Mouse (Mus musculus) ES-E14 (cell line): ENCODE results near the gene Lrrc28. TPM values are rescaled to one million over a fixed set of nuclear protein-coding genes. Genes with fewer than 3 reads are reported as not detected.

Source experiments
- DNase-seq: peaks from one replicate; pipeline ENCODE4 v3.0.0-alpha.2; 2013; ENCODE audit warnings: low read depth, low spot score
- H3K27ac ChIP-seq: 2 replicates; pipeline ENCODE4 v1.5.1; 2012; ENCODE audit warnings: low read depth, mild to moderate bottlenecking, low read length, moderate library complexity, mixed read lengths; ENCODE audit not compliant: poor library complexity, insufficient read depth, severe bottlenecking
- H3K36me3 ChIP-seq: 2 replicates; pipeline ENCODE4 v1.6.1; 2012; ENCODE audit warnings: mild to moderate bottlenecking, low read length, moderate library complexity, mixed read lengths; ENCODE audit not compliant: control insufficient read depth, poor library complexity, insufficient read depth, severe bottlenecking
- H3K4me1 ChIP-seq, 2 experiments: fragments of 150-350 bp in 1 of 2; sonication (generic) in 1 of 2; 2 replicates each; pipeline ENCODE4 v1.6.1; 2012; ENCODE audit warnings: low read length in 2 of 2, mild to moderate bottlenecking in 1 of 2, mixed read lengths in 1 of 2; ENCODE audit not compliant: control insufficient read depth in 2 of 2, insufficient read depth in 2 of 2, poor library complexity in 1 of 2
- H3K4me3 ChIP-seq, 2 experiments: fragments of 150-350 bp in 1 of 2; sonication (generic) in 1 of 2; 2 replicates each; pipeline ENCODE4 v1.5.1; 2012; ENCODE audit warnings: low read length in 2 of 2, low read depth in 1 of 2, mild to moderate bottlenecking in 1 of 2, mixed read lengths in 1 of 2; ENCODE audit not compliant: insufficient read depth in 1 of 2, poor library complexity in 1 of 2, severe bottlenecking in 1 of 2
- H3K9ac ChIP-seq: 2 replicates; pipeline ENCODE4 v1.6.1; 2012; ENCODE audit warnings: low read depth, mild to moderate bottlenecking, low read length, mixed read lengths; ENCODE audit not compliant: poor library complexity, insufficient read depth, severe bottlenecking
- H3K9me3 ChIP-seq: fragments of 150-350 bp; sonication (generic); 2 replicates; pipeline ENCODE4 v1.6.1; 2012; ENCODE audit warnings: low read depth, mild to moderate bottlenecking, low read length; ENCODE audit not compliant: control insufficient read depth, insufficient read depth
- CHD2 ChIP-seq: IDR thresholded peaks from 2 replicates; pipeline ENCODE4 v1.6.1; 2014; ENCODE audit warnings: mild to moderate bottlenecking, low read depth, low read length, inconsistent platforms
- HCFC1 ChIP-seq: IDR thresholded peaks from 2 replicates; pipeline ENCODE4 v1.6.1; 2012; ENCODE audit warnings: low read length, inconsistent platforms, borderline replicate concordance; ENCODE audit not compliant: insufficient read depth
- MAFK ChIP-seq: IDR thresholded peaks from 2 replicates; pipeline ENCODE4 v1.6.1; 2014; ENCODE audit warnings: mild to moderate bottlenecking, low read depth, low read length, inconsistent platforms; ENCODE audit not compliant: insufficient read depth
- ZC3H11A ChIP-seq: IDR thresholded peaks from 2 replicates; pipeline ENCODE4 v1.6.1; 2012; ENCODE audit warnings: low read depth, mild to moderate bottlenecking, inconsistent platforms, low read length, borderline replicate concordance
- ZNF384 ChIP-seq: IDR thresholded peaks from 2 replicates; pipeline ENCODE4 v1.6.1; 2012; ENCODE audit warnings: low read depth, low read length, inconsistent platforms
- in situ Hi-C, 2 experiments: fragments of 600-800 bp; cut with MboI; formaldehyde crosslinking; loops; one replicate each; pipeline ENCODE4 v1.15.1; 2025; ENCODE audit warnings: low sequenced_read_pairs in 2 of 2, inconsistent platforms in 1 of 2; ENCODE audit not compliant: unreplicated experiment in 2 of 2
- total RNA-seq: library from RNA; depleted of rRNA; stranded (reverse); fragments of 300-350 nt; gene quantifications from 2 replicates; pipeline ENCODE4 v1.2.3, GENCODE M21; 2012

The Lrrc28 gene
- total RNA-seq, 1 experiment = 25.0 TPM

DNA sequence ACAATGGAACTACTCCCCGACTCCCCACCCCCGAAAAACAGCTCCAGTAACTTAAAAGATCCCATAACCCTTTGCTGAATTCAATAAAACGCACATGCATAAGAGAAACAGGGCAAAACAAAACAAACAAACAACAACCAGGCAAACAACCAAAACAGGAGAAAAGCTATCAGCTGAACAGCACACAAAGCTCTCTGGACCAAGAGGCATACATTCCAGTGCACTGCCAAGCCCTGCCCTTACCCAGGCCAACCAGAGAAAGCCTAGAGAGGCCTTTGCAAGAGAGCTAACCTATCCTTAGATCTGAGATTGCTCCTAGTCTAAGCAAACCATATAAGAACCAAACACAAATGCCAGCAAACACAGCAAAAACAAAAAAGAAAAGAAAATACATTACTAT is 22.9 kb downstream of the Lrrc28 start:
- no peak for DNase-seq
- in situ Hi-C loops = loop anchor here in 1 of 2 experiments (10.0 kb wide), 1 partner anchor 377 kb away; no protein-coding TSS in a partner anchor

DNA sequence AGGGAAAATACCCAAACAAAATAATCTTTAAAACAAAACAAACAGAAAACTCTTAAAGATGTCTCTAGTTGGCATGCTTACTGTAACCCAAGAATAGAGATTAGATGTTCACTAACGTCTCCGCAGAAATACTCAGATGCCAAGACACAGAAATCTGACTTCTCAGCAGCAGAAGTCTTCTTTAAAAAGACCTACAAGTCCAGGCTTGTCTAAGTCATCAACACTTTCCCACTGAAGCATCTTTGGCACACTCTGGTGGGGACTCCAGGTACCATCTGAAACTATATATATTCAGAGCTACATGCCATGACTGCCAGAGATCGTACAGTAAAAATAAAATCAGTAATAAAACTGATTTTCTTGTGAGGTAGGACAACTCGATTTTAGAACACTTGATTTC is 25.2 kb downstream of the Lrrc28 start:
- in situ Hi-C loops = loop anchor here in 1 of 2 experiments (10.0 kb wide), 1 partner anchor 375 kb away; no protein-coding TSS in a partner anchor
- Histone ChIP-seq H3K9me3 (no peaks in the 10 kb centered on the region), H3K9ac (no peak overlapping the region; the same call in 1 of the 2 replicates), H3K4me1 (no peaks in the 10 kb centered on the region), H3K36me3 (no peaks in the 10 kb centered on the region), H3K4me3 (peak overlapping the region; percentile 10 to 51; a peak in 3 of 4 replicates), H3K27ac (no peak overlapping the region)
- DNase-seq = no peak
- TF ChIP-seq HCFC1 (no peak), MAFK (no peak), ZC3H11A (no peak), ZNF384 (no peak), CHD2 (no peak)

More for the DNA sequence above, 22.9 kb downstream of the Lrrc28 start:
- TF ChIP-seq MAFK = no peak
- TF ChIP-seq ZNF384 = no peak
- TF ChIP-seq ZC3H11A = no peak
- TF ChIP-seq CHD2 = no peak
- TF ChIP-seq HCFC1 = no peak
- Histone ChIP-seq H3K9ac (no peak overlapping the region), H3K4me3 (no peak overlapping the region), H3K4me1 (no peaks in the 10 kb centered on the region), H3K9me3 (no peaks in the 10 kb centered on the region), H3K36me3 (no peaks in the 10 kb centered on the region), H3K27ac (no peak overlapping the region)

DNA sequence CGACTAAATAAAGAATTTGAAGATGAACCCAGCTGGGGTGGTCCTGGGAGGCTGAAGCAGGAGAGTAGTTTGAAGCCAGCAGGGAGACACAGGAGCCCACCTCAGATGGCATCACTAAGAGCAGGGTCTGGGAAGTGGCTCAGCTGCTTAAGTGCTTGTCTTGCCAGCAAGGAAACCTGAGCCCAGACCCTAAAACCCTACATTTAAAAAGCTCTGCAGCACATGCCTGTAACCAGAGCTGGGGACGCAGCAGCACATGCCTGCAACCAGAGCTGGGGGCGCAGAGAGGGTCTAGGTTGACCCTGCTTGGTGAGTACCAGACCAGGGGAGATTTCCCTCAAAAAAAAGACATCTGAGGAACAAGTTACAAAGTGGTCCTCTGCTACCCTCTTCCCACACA is 26.8 kb downstream of the Lrrc28 start:
- peaks cover 0 to under 1% of the 10 kb centered on the region in 2 experiments; a peak in 1 of 4 replicates for H3K4me1 ChIP-seq
- no peak overlapping the region for H3K4me3 ChIP-seq
- H3K9me3 ChIP-seq = no peaks in the 10 kb centered on the region
- H3K36me3 ChIP-seq = peaks cover under 1% of the 10 kb centered on the region; the same call in 1 of the 2 replicates
- TF ChIP-seq HCFC1 (no peak), CHD2 (no peak), MAFK (no peak), ZNF384 (no peak), ZC3H11A (no peak)
- H3K27ac ChIP-seq = no peak overlapping the region
- no peak overlapping the region for H3K9ac ChIP-seq
- DNase-seq = no peak
- in situ Hi-C loops = no loop called here

DNA sequence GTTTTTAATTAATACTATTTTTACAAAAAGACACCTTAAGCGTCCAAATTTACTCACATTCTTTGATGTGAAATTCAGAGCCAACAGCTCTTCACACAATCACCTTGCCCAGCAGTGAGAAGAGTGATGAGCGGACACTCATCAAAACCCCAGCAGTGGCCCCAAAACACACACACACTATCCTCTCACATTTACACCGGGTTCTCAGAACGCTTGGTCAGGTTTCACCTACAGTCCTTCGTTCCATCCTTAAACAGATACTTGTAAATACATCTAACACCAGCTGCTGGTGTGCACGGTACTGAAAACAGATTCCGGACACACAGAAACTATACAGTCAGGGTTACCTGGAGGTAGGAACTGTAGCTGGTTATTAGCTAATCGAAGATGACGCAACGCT is 27.4 kb downstream of the Lrrc28 start:
- in situ Hi-C loops = no loop called here

More for the DNA sequence above, 27.4 kb downstream of the Lrrc28 start:
- Histone ChIP-seq H3K9ac (no peak overlapping the region), H3K4me3 (no peak overlapping the region), H3K27ac (no peak overlapping the region), H3K4me1 (peaks cover 0 to 2% of the 10 kb centered on the region in 2 experiments; a peak in 1 of 4 replicates), H3K9me3 (no peaks in the 10 kb centered on the region), H3K36me3 (peaks cover 1% of the 10 kb centered on the region)
- TF ChIP-seq HCFC1 (no peak), ZNF384 (no peak), MAFK (no peak), CHD2 (no peak), ZC3H11A (no peak)
- DNase-seq = no peak
